Mouse (Mus musculus) heart, embryonic 12.5 days (tissue): ENCODE measurements around the gene Slc17a4. TPM values are rescaled to one million over a fixed set of nuclear protein-coding genes. Genes with fewer than 3 reads are reported as not detected.
A peak's percentile ranks its signal among the peaks of the same experiment; 100 is the strongest.

Source experiments
- ATAC-seq: fragments of 200-750 bp; cut with Nextera tagmentation; 2 replicates; pipeline ENCODE4 v1.8.0; 2017; ENCODE audit warnings: moderate TSS enrichment, moderate library complexity; ENCODE audit not compliant: insufficient number of reproducible peaks, low FRiP score
- H3K27ac ChIP-seq: fragments of 300-500 bp; sonication (generic); 2 replicates; pipeline ENCODE4 v1.5.1; 2016; ENCODE audit warnings: mild to moderate bottlenecking, moderate library complexity; ENCODE audit not compliant: poor library complexity, severe bottlenecking
- H3K27me3 ChIP-seq: fragments of 300-500 bp; sonication (generic); replicated peaks from 2 replicates; pipeline ENCODE4 v1.6.1; 2016; ENCODE audit warnings: mild to moderate bottlenecking, moderate library complexity
- H3K36me3 ChIP-seq: fragments of 300-500 bp; sonication (generic); 2 replicates; pipeline ENCODE4 v1.6.1; 2016; ENCODE audit warnings: mild to moderate bottlenecking, moderate library complexity
- H3K4me1 ChIP-seq: fragments of 300-500 bp; sonication (generic); replicated peaks from 2 replicates; pipeline ENCODE4 v1.6.1; 2016; ENCODE audit warnings: mild to moderate bottlenecking
- H3K4me2 ChIP-seq: fragments of 300-500 bp; sonication (generic); 2 replicates; pipeline ENCODE4 v1.6.1; 2016; ENCODE audit warnings: mild to moderate bottlenecking, moderate library complexity
- H3K4me3 ChIP-seq: fragments of 300-500 bp; sonication (generic); 2 replicates; pipeline ENCODE4 v1.5.1; 2016; ENCODE audit warnings: mild to moderate bottlenecking
- H3K9ac ChIP-seq: fragments of 300-500 bp; sonication (generic); 2 replicates; pipeline ENCODE4 v1.6.1; 2016; ENCODE audit warnings: mild to moderate bottlenecking, moderate library complexity
- H3K9me3 ChIP-seq: fragments of 300-500 bp; sonication (generic); replicated peaks from 2 replicates; pipeline ENCODE4 v1.6.1; 2016; ENCODE audit warnings: mild to moderate bottlenecking, moderate library complexity
- WGBS: fragments of 180-500 bp; shearing (Covaris S2); methylation state at CpG from one replicate; pipeline ENCODE4 v1.1.7; 2016; 5-methylcytosine and 5-hydroxymethylcytosine counted together
- polyA plus RNA-seq: library from polyadenylated mRNA; unstranded; fragments of >200 nt; fragmentation: Nextera tagmentation; extraction: Ambion mirVana; gene quantifications from 2 replicates; pipeline ENCODE4 v1.2.1, GENCODE M21; 2016

Slc17a4 gene
- polyA plus RNA-seq, result not detected in 2 replicates

- H3K4me1 ChIP-seq, result peaks cover 36% of the 10 kb centered on the region
- peak within 1 kb of the TSS; percentile 26 for H3K4me2 ChIP-seq
- no peak; the same call in 1 of the 2 replicates for ATAC-seq
- peak within 1 kb of the TSS; percentile 78 for H3K27ac ChIP-seq
- no peak within 1 kb of the TSS for H3K9ac ChIP-seq
- H3K9me3 ChIP-seq, result no peaks in the 10 kb centered on the region
- 0 out of 2 replicates have a peak, but pooled peaks cover 5% of the 10 kb centered on the region for H3K27me3 ChIP-seq
- H3K4me3 ChIP-seq, result no peak within 1 kb of the TSS
- WGBS, result 47% methylated on average over 9 of the region's 9 CpGs
- H3K36me3 ChIP-seq, result no peaks in the 10 kb centered on the region
Measured at GRCm38 (mm10) chr13:23914376-23915167, at the start of gene Slc17a4. Gene Slc17a4, minus strand, starts transcription at chr13:23915009.

DNA sequence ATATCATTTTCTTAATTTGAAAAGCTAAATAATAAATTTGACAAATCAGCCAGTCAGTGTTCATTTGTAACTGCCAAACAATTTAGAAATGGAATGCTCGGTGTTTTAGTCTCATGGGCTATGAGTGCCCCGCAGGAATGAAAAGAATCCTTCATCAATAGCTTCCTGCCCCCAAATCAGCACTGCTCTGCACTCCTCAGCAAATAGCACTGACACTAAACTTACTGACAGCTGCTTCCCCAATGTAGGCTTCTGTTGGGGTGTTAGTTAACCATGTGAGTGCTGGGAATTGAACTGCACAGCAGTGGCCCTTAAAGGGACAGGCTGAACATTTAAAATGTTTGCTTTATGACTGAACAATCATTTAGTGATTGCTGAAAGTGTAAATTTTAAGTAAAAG is 45.0 kb upstream of the Slc17a4 start:
- Histone ChIP-seq H3K9ac (no peak overlapping the region), H3K4me3 (no peak overlapping the region), H3K4me2 (no peak overlapping the region), H3K27ac (no peak overlapping the region), H3K27me3 (no peaks in the 10 kb centered on the region), H3K9me3 (no peaks in the 10 kb centered on the region), H3K36me3 (no peaks in the 10 kb centered on the region), H3K4me1 (no peaks in the 10 kb centered on the region)
- ATAC-seq, result no peak
- WGBS, result 21% methylated on average over 2 of the region's 2 CpGs

- no peak for ATAC-seq
- H3K36me3 ChIP-seq, result no peaks in the 10 kb centered on the region
- WGBS, result 62% methylated on average over 3 of the region's 3 CpGs
Measured at GRCm38 (mm10) chr13:23950928-23951327, 36.1 kb upstream of the Slc17a4 start.

GRCm38 (mm10) chr13:23949484-23950246 is 34.9 kb upstream of the Slc17a4 start:
- Histone ChIP-seq H3K27me3 (peaks cover 4% of the 10 kb centered on the region; the same call in 1 of the 2 replicates), H3K4me2 (no peak overlapping the region), H3K9ac (no peak overlapping the region), H3K9me3 (no peaks in the 10 kb centered on the region), H3K4me1 (no peaks in the 10 kb centered on the region), H3K4me3 (no peak overlapping the region), H3K27ac (no peak overlapping the region), H3K36me3 (no peaks in the 10 kb centered on the region)
- WGBS, result 70% methylated on average over 14 of the region's 14 CpGs
- ATAC-seq, result no peak

More at GRCm38 (mm10) chr13:23950928-23951327, 36.1 kb upstream of the Slc17a4 start:
- Histone ChIP-seq H3K4me3 (no peak overlapping the region), H3K27me3 (peaks cover 4% of the 10 kb centered on the region; the same call in 1 of the 2 replicates), H3K4me1 (no peaks in the 10 kb centered on the region), H3K4me2 (no peak overlapping the region), H3K27ac (no peak overlapping the region), H3K9ac (no peak overlapping the region), H3K9me3 (no peaks in the 10 kb centered on the region)

DNA sequence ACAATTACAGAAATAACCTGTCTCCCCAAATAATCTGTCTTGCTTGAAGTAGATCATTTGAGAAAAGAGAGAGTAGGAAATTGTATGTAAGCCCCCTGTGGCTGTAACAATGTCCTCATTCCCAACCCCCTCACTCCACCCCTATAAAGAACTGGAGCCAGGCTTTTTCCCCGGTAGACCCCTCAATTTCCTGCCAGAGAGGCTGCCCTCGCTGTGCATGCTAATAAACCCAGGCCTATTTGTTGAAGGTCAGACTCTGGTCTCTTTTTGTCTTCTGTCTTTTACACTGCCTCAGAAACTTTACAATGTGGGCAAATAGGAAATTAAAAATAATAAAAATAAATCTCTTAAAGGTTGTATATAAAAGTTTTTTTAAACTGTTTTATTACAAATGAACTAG is 31.4 kb upstream of the Slc17a4 start:
- no peak overlapping the region for H3K4me2 ChIP-seq
- no peak overlapping the region for H3K4me3 ChIP-seq
- ATAC-seq, result no peak
- H3K27me3 ChIP-seq, result peaks cover 10% of the 10 kb centered on the region; the same call in 1 of the 2 replicates
- H3K9ac ChIP-seq, result no peak overlapping the region
- H3K9me3 ChIP-seq, result no peaks in the 10 kb centered on the region
- H3K27ac ChIP-seq, result no peak overlapping the region
- no peaks in the 10 kb centered on the region for H3K4me1 ChIP-seq
- 54% methylated on average over 2 of the region's 2 CpGs for WGBS
- no peaks in the 10 kb centered on the region for H3K36me3 ChIP-seq

- Histone ChIP-seq H3K4me1 (peaks cover 8% of the 10 kb centered on the region), H3K36me3 (no peaks in the 10 kb centered on the region), H3K9me3 (no peaks in the 10 kb centered on the region), H3K27ac (no peak overlapping the region), H3K4me2 (no peak overlapping the region), H3K9ac (no peak overlapping the region), H3K27me3 (0 out of 2 replicates have a peak, but pooled peaks cover 6% of the 10 kb centered on the region), H3K4me3 (no peak overlapping the region)
- 48% methylated on average over 2 of the region's 2 CpGs for WGBS
- ATAC-seq, result no peak
Measured at GRCm38 (mm10) chr13:23942861-23943260, 28.1 kb upstream of the Slc17a4 start.

DNA sequence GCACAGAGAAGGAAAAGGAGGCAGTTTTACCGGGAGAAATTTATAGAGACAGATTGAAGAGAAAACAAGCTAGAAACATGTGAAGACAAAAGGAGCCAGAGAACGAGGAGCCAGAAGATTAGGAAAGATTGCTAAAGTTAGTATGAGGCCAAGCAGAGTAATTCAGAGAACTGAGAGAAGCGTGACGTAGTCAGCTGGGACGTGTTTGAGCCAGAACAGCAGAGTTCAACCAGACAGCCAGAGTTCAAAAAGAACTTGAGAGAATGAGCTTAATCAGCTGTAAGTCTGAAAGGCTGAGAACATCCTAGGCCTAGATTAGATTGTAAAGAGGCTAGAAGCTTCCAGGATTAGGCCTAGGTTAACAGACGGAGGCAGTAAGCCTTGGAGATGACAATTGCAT is 25.5 kb upstream of the Slc17a4 start:
- no peak for ATAC-seq
- 27% methylated on average over 6 of the region's 6 CpGs for WGBS

DNA sequence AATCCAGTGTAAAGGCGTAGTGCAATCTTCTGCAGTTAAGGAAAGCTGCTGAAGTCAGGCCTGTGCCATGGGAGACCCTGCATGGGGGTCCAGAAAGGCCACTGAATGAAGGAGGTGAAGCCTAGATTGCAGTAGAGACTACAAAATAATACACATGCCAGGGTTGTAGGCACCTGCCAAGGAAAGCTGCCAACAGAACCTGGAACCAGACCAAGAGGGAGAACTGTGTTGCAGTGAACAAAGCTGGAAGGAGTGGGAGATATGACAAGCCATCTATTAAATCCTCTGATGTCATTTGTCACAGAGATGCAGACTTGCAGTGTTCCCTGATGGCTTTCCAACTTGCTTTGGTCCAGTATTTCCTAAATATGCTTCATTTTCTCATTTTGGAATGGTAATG is 23.9 kb upstream of the Slc17a4 start:
- H3K4me3 ChIP-seq, result no peak overlapping the region
- ATAC-seq, result no peak
- 0 out of 2 replicates have a peak, but pooled peaks cover 5% of the 10 kb centered on the region for H3K9me3 ChIP-seq
- no peak overlapping the region for H3K4me2 ChIP-seq
- H3K27ac ChIP-seq, result no peak overlapping the region
- no peak overlapping the region for H3K9ac ChIP-seq
- WGBS, result 86% methylated on average over 1 of the region's 1 CpGs
- no peaks in the 10 kb centered on the region for H3K36me3 ChIP-seq
- peaks cover 1% of the 10 kb centered on the region; the same call in 1 of the 2 replicates for H3K27me3 ChIP-seq
- H3K4me1 ChIP-seq, result peaks cover 8% of the 10 kb centered on the region

More for the DNA sequence above, 25.5 kb upstream of the Slc17a4 start:
- Histone ChIP-seq H3K9ac (no peak overlapping the region), H3K27ac (no peak overlapping the region), H3K4me2 (no peak overlapping the region), H3K4me3 (no peak overlapping the region), H3K4me1 (peaks cover 8% of the 10 kb centered on the region), H3K36me3 (no peaks in the 10 kb centered on the region), H3K27me3 (0 out of 2 replicates have a peak, but pooled peaks cover 6% of the 10 kb centered on the region), H3K9me3 (no peaks in the 10 kb centered on the region)

DNA sequence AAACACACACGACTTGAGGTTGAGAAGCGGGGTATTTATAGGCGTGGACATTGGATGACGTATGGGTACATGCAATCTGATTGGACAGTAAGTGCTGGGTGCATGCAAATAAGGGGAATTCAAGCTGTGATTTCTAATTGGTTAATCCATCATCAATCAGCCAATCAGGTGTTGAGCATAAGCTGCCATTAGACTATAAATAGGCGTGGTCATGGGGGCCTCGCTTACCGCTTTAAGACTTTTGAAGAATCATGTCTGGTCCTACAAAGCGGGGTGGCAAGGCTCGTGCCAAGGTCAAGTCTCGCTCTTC is 19.4 kb upstream of the Slc17a4 start, which contains the start of gene Hist1h2aa:
Hist1h2aa (plus strand) TSS at position 252 of the 310 bp plus-strand sequence.
- no peak for ATAC-seq
- 80% methylated on average over 10 of the region's 10 CpGs for WGBS

DNA sequence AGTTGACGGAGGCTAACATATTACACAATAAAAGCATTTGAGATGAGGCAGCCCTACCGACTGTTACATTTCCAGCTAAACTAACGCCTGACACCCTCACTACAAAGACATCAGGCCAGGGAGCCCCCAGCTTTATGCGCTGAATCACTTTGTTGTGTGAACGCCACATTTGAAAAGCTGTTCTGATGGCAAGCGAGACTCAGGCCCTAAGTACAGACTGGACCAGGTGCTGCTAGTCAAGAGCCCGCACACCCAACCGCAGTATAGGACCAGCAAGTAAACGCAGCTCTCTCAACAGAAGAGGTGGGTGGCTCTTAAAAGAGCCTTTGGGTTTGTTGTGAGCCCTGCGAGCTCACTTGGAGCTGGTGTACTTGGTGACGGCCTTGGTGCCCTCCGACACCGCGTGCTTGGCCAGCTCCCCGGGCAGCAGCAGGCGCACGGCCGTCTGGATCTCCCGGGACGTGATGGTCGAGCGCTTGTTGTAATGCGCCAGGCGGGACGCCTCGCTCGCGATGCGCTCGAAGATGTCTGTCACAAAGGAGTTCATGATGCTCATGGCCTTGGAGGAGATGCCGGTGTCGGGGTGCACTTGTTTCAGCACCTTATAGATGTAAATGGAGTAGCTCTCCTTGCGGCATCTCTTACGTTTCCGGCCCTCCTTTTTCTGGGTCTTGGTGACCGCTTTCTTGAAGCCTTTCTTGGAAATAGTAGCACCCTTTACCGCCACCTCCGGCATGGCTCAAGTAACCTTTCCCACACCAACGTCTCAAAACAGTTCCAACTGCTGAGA is 18.8 kb upstream of the Slc17a4 start, which contains the start of gene Hist1h2ba:
Hist1h2ba (minus strand) TSS at position 736 of the 790 bp plus-strand sequence.
- ATAC-seq, result no peak
- WGBS, result 86% methylated on average over 39 of the region's 39 CpGs
- H3K4me2 ChIP-seq, result no peak within 1 kb of the TSS

More for the DNA sequence above, 19.4 kb upstream of the Slc17a4 start, which contains the start of gene Hist1h2aa:
- Histone ChIP-seq H3K27me3 (no peaks in the 10 kb centered on the region; the same call in 1 of the 2 replicates), H3K36me3 (no peaks in the 10 kb centered on the region), H3K27ac (no peak within 1 kb of the TSS), H3K4me3 (no peak within 1 kb of the TSS), H3K9ac (no peak within 1 kb of the TSS), H3K4me2 (no peak within 1 kb of the TSS), H3K4me1 (no peaks in the 10 kb centered on the region), H3K9me3 (0 out of 2 replicates have a peak, but pooled peaks cover 5% of the 10 kb centered on the region)

More for the DNA sequence above, 18.8 kb upstream of the Slc17a4 start, which contains the start of gene Hist1h2ba:
- no peak within 1 kb of the TSS for H3K27ac ChIP-seq
- H3K9ac ChIP-seq, result no peak within 1 kb of the TSS
- H3K4me1 ChIP-seq, result no peaks in the 10 kb centered on the region
- 0 out of 2 replicates have a peak, but pooled peaks cover 5% of the 10 kb centered on the region for H3K9me3 ChIP-seq
- no peak within 1 kb of the TSS for H3K4me3 ChIP-seq
- no peaks in the 10 kb centered on the region; the same call in 1 of the 2 replicates for H3K27me3 ChIP-seq
- no peaks in the 10 kb centered on the region for H3K36me3 ChIP-seq
